Mouse (Mus musculus) heart, adult 2 months (tissue): ENCODE measurements around the gene Slco4a1.

ENCODE experiments used
- CTCF ChIP-seq: fragments of 200-600 bp; IDR thresholded peaks from 2 replicates; pipeline ENCODE4 v1.8.1; 2022; ENCODE audit warnings: antibody characterized with exemption, mild to moderate bottlenecking, moderate library complexity
- EP300 ChIP-seq: fragments of 200-500 bp; IDR thresholded peaks from 2 replicates; pipeline ENCODE4 v1.6.1; 2011; ENCODE audit warnings: low read depth, low read length, control low read depth; ENCODE audit not compliant: insufficient read depth
- POLR2A ChIP-seq: fragments of 200-500 bp; IDR thresholded peaks from 2 replicates; pipeline ENCODE4 v1.6.1; 2011; ENCODE audit warnings: mild to moderate bottlenecking, low read depth, low read length, control low read depth; ENCODE audit not compliant: insufficient read depth

- TF ChIP-seq CTCF (no peak), POLR2A (no peak), EP300 (no peak)
Observed at GRCm38 (mm10) chr2:180445962-180446361, 10.1 kb upstream of the Slco4a1 start.
